In genomic region chr2:50096336-50096735, GRCm38 (mm10) we compare ENCODE assay signal across 21 mouse cellular contexts. TPM values are rescaled to one million over a fixed set of nuclear protein-coding genes. Genes with fewer than 3 reads are reported as not detected.
DNase-seq lines count a peak whose midpoint lies in the region; ATAC-seq and TF ChIP-seq lines count a peak whose summit lies in the region.
"Had no signal": no experiment of that assay in that cellular context is flagged by ENCODE, and none has a peak within 500 bp of the region (broad histone marks: within the 10 kb centered on the region; RNA-seq: fewer than 3 reads in every experiment).

No protein-coding gene starts in this region.

- WGBS in forebrain, embryonic 12.5 days, result 80% methylated on average over 3 of the region's 3 CpGs
- 96% methylated on average over 3 of the region's 3 CpGs for WGBS in forebrain, embryonic 10.5 days
- WGBS in neural tube, embryonic 14.5 days, result 51% methylated on average over 3 of the region's 3 CpGs
- 43% methylated on average over 3 of the region's 3 CpGs for WGBS in hindbrain, postnatal 0 days

- no peaks in the 10 kb centered on the region for H3K27me3 ChIP-seq in forebrain, embryonic 12.5 days
- no peaks in the 10 kb centered on the region for H3K27me3 ChIP-seq in forebrain, embryonic 10.5 days (ENCODE audit: poor library complexity, severe bottlenecking)
- no peaks in the 10 kb centered on the region for H3K27me3 ChIP-seq in neural tube, embryonic 14.5 days (ENCODE audit: control insufficient read depth, insufficient read depth, low read length)
- H3K27me3 ChIP-seq in hindbrain, postnatal 0 days (ENCODE audit: insufficient read depth, low read length), result no peaks in the 10 kb centered on the region
- H3K27me3 ChIP-seq: CH12.LX; embryonic facial prominence, embryonic 13.5 days had no signal

- H3K4me3 ChIP-seq in forebrain, embryonic 12.5 days (replicated peaks), result no peak overlapping the region
- no peak overlapping the region for H3K4me3 ChIP-seq in forebrain, embryonic 10.5 days
- H3K4me3 ChIP-seq in neural tube, embryonic 14.5 days (ENCODE audit: low read depth, low read length), result no peak overlapping the region
- H3K4me3 ChIP-seq in hindbrain, postnatal 0 days (ENCODE audit: low read length), result no peak overlapping the region
- H3K4me3 ChIP-seq: embryonic facial prominence, embryonic 13.5 days had no signal

- H3K4me1 ChIP-seq in forebrain, embryonic 12.5 days, result peaks cover 25% of the 10 kb centered on the region
- H3K4me1 ChIP-seq in forebrain, embryonic 10.5 days, result peaks cover 22% of the 10 kb centered on the region
- H3K4me1 ChIP-seq in neural tube, embryonic 14.5 days (ENCODE audit: control insufficient read depth, insufficient read depth, low read length), result peaks cover 6% of the 10 kb centered on the region
- 0 out of 2 replicates have a peak, but pooled peaks cover 9% of the 10 kb centered on the region for H3K4me1 ChIP-seq in hindbrain, postnatal 0 days (ENCODE audit: insufficient read depth, low read length)

- no peak overlapping the region for H3K9ac ChIP-seq in forebrain, embryonic 12.5 days
- H3K9ac ChIP-seq in neural tube, embryonic 14.5 days (replicated peaks; ENCODE audit: low read depth, low read length), result no peak overlapping the region
- no peak overlapping the region for H3K9ac ChIP-seq in hindbrain, postnatal 0 days (replicated peaks; ENCODE audit: low read length)
- H3K9ac ChIP-seq: embryonic facial prominence, embryonic 13.5 days had no signal

- H3K27ac ChIP-seq in forebrain, embryonic 12.5 days, result no peak overlapping the region
- no peak overlapping the region for H3K27ac ChIP-seq in forebrain, embryonic 10.5 days
- no peak overlapping the region for H3K27ac ChIP-seq in neural tube, embryonic 14.5 days (ENCODE audit: low read depth, low read length)
- no peak overlapping the region for H3K27ac ChIP-seq in hindbrain, postnatal 0 days
- H3K27ac ChIP-seq: embryonic facial prominence, embryonic 13.5 days; kidney, postnatal 0 days had no signal

- ATAC-seq in forebrain, embryonic 12.5 days (ENCODE audit: low FRiP score), result peak; percentile 57; the same call in 1 of the 2 replicates
- peak; percentile 41; the same call in 1 of the 2 replicates for ATAC-seq in neural tube, embryonic 14.5 days (ENCODE audit: low read depth)
- peak; percentile 51; the same call in 1 of the 2 replicates for ATAC-seq in hindbrain, postnatal 0 days
- ATAC-seq in megakaryocyte-erythroid progenitor cell, adult 5-6 weeks (replicated peaks; ENCODE audit: low FRiP score, low TSS enrichment, poor library complexity, severe bottlenecking), result no peak

- no peaks in the 10 kb centered on the region for H3K36me3 ChIP-seq in forebrain, embryonic 12.5 days (replicated peaks)
- H3K36me3 ChIP-seq in forebrain, embryonic 10.5 days (replicated peaks), result no peaks in the 10 kb centered on the region
- no peaks in the 10 kb centered on the region for H3K36me3 ChIP-seq in neural tube, embryonic 14.5 days (ENCODE audit: control insufficient read depth, insufficient read depth, low read length)
- H3K36me3 ChIP-seq in hindbrain, postnatal 0 days (ENCODE audit: insufficient read depth, low read length), result no peaks in the 10 kb centered on the region
- H3K36me3 ChIP-seq: embryonic facial prominence, embryonic 13.5 days had no signal

- H3K9me3 ChIP-seq in forebrain, embryonic 12.5 days, result no peaks in the 10 kb centered on the region
- no peaks in the 10 kb centered on the region for H3K9me3 ChIP-seq in forebrain, embryonic 10.5 days
- no peaks in the 10 kb centered on the region for H3K9me3 ChIP-seq in neural tube, embryonic 14.5 days (ENCODE audit: control insufficient read depth, low read length)
- H3K9me3 ChIP-seq in hindbrain, postnatal 0 days (ENCODE audit: low read length), result no peaks in the 10 kb centered on the region
- H3K9me3 ChIP-seq: embryonic facial prominence, embryonic 13.5 days had no signal

- TF ChIP-seq CTCF in hindbrain, postnatal 0 days (IDR thresholded peaks at IDR 0.05; ENCODE audit: low read depth), result no peak

- intact Hi-C loops in left cerebral cortex, postnatal 4 days (cut with DNase I), result no loop called here
- intact Hi-C loops in left cerebral cortex, postnatal 25 days (cut with DNase I), result no loop called here

- H3K4me2 ChIP-seq in forebrain, embryonic 12.5 days, result no peak overlapping the region
- no peak overlapping the region for H3K4me2 ChIP-seq in neural tube, embryonic 14.5 days (ENCODE audit: low read depth, low read length)
- no peak overlapping the region for H3K4me2 ChIP-seq in hindbrain, postnatal 0 days (ENCODE audit: low read depth, low read length)
- H3K4me2 ChIP-seq: embryonic facial prominence, embryonic 13.5 days; liver, embryonic 11.5 days had no signal

- DNase-seq in forebrain, embryonic 10.5 days (ENCODE audit: extremely low spot score, low spot score), result no peak
- DNase-seq in left cerebral cortex, postnatal 4 days, result peak; percentile 66
- no peak for DNase-seq in left cerebral cortex, postnatal 25 days (ENCODE audit: low spot score in 2 of 2)
- no peak for DNase-seq in neural tube, embryonic 10.5 days (ENCODE audit: extremely low spot score, low spot score)
- DNase-seq in hindbrain, postnatal 0 days (ENCODE audit: low spot score), result peak; percentile 52
- DNase-seq: adrenal gland, postnatal 36 days; cerebellum, adult 18-20 months; gastrocnemius, postnatal 25 days; kidney, adult 18-20 months; layer of hippocampus, postnatal 36 days; lung, adult 18-20 months; lung, postnatal 36 days; thymus, postnatal 25 days had no signal

RNA-seq across cellular contexts. Expression of gene Lypd6, which starts 30.1 kb away (rescaled TPM):
- polyA plus RNA-seq in forebrain, embryonic 12.5 days (2016; fragmentation: Nextera tagmentation; extraction: Ambion mirVana), result 8.2 and 9.6 TPM in 2 replicates
- polyA plus RNA-seq in forebrain, embryonic 10.5 days (2016; fragmentation: Nextera tagmentation; extraction: Ambion mirVana), result 3.9 and 5.5 TPM in 2 replicates
- total RNA-seq in left cerebral cortex, postnatal 4 days (2021), result 10 to 100 TPM; 19.8 to 26.0 TPM
- 10 to 100 TPM; 20.3 to 23.8 TPM for total RNA-seq in left cerebral cortex, postnatal 25 days (2021)
- 17.4 and 17.5 TPM in 2 replicates for polyA plus RNA-seq in neural tube, embryonic 14.5 days (2014; fragmentation: Nextera tagmentation; extraction: Ambion mirVana)
- total RNA-seq in hindbrain, postnatal 0 days (2014; rRNA removed), result 11.8 and 19.4 TPM in 2 replicates
- 13.6 and 14.1 TPM in 2 replicates for polyA plus RNA-seq in hindbrain, postnatal 0 days (2015; fragmentation: Nextera tagmentation; extraction: Ambion mirVana)
- total RNA-seq in megakaryocyte-erythroid progenitor cell, adult 5-6 weeks (2014; fragmentation: Nextera tagmentation), result not detected in 2 replicates
- 0.30 TPM in 1 of 2 replicates, not detected in the other for total RNA-seq in megakaryocyte-erythroid progenitor cell, adult 5-6 weeks (2017)
- total RNA-seq: CH12.LX, MEL had no signal

Comparison
In these comparisons a context has a peak if more than half of its experiments do, and no peak if none do; other contexts are left out.
1. DNase-seq: peak in left cerebral cortex, postnatal 4 days (single experiment) and hindbrain, postnatal 0 days (single experiment); none in forebrain, embryonic 10.5 days (single experiment), left cerebral cortex, postnatal 25 days (0 of 2) and neural tube, embryonic 10.5 days (single experiment).